Mouse (Mus musculus): ENCODE measurements at regions not wholly inside any gene's neighbourhood (a gene's known extent, or its start where the extent isn't known, plus 50 kb on each side); places are given as distances from the start of the nearest gene placed in this dataset.

GRCm38 (mm10) chr11:63281839-63282238 is 153.1 kb downstream of the Pmp22 start:
- TF ChIP-seq CTCF (IDR thresholded peaks at IDR 0.05; ENCODE audit: low read depth, low read length) (no peak), POLR2A (IDR thresholded peaks at IDR 0.05; ENCODE audit: extremely low read depth, insufficient read depth, low read length) (no peak)
